Mouse (Mus musculus): ENCODE measurements around the gene Usp36.

The Usp36 gene

GRCm38 (mm10) chr11:118222917-118223316 is 67.1 kb downstream of the Usp36 start:
- DNase-seq (ENCODE audit: low spot score), result no peak

- no peak for DNase-seq (ENCODE audit: low spot score)
These were observed 67.6 kb downstream of the Usp36 start for GRCm38 (mm10) chr11:118222351-118222885.

- DNase-seq (ENCODE audit: low spot score), result peak; percentile 69
These were observed 69.3 kb downstream of the Usp36 start for GRCm38 (mm10) chr11:118220561-118221262.

GRCm38 (mm10) chr11:118219066-118219465 is 71.0 kb downstream of the Usp36 start:
- DNase-seq (ENCODE audit: low spot score), result no peak

GRCm38 (mm10) chr11:118216468-118216867 is 73.6 kb downstream of the Usp36 start:
- no peak for DNase-seq (ENCODE audit: low spot score)

- DNase-seq (ENCODE audit: low spot score), result no peak
These were observed 74.1 kb downstream of the Usp36 start for GRCm38 (mm10) chr11:118215928-118216458.

GRCm38 (mm10) chr11:118212636-118213112 is 77.4 kb downstream of the Usp36 start:
- DNase-seq (ENCODE audit: low spot score), result peak; percentile 62

GRCm38 (mm10) chr11:118211749-118212635 is 78.1 kb downstream of the Usp36 start:
- peak; percentile 64 for DNase-seq (ENCODE audit: low spot score)

- DNase-seq (ENCODE audit: low spot score), result peak; percentile 59
These were observed 79.1 kb downstream of the Usp36 start for GRCm38 (mm10) chr11:118210962-118211361.

GRCm38 (mm10) chr11:118210116-118210515 is 79.9 kb downstream of the Usp36 start:
- no peak for DNase-seq (ENCODE audit: low spot score)
